ENCODE assay signal across 10 mouse cellular contexts in genomic region chr7:70514666-70515065, GRCm38 (mm10).
A peak's percentile ranks its signal among the peaks of the same experiment; 100 is the strongest.
DNase-seq lines count a peak whose midpoint lies in the region; ATAC-seq and TF ChIP-seq lines count a peak whose summit lies in the region.
"Had no signal": no experiment of that assay in that cellular context is flagged by ENCODE, and none has a peak within 500 bp of the region (broad histone marks: within the 10 kb centered on the region; RNA-seq: fewer than 3 reads in every experiment).

No protein-coding gene starts in this region.

- no peaks in the 10 kb centered on the region for H3K9me3 ChIP-seq in hindbrain, postnatal 0 days (ENCODE audit: low read length)
- H3K9me3 ChIP-seq in hindbrain, embryonic 16.5 days (ENCODE audit: control insufficient read depth, low read length): no peaks in the 10 kb centered on the region
- H3K9me3 ChIP-seq in embryonic facial prominence, embryonic 14.5 days (ENCODE audit: control insufficient read depth, low read length): no peaks in the 10 kb centered on the region
- H3K9me3 ChIP-seq in stomach, embryonic 14.5 days (ENCODE audit: control insufficient read depth, low read depth, low read length): no peaks in the 10 kb centered on the region

- H3K36me3 ChIP-seq in hindbrain, postnatal 0 days (ENCODE audit: insufficient read depth, low read length): no peaks in the 10 kb centered on the region
- no peaks in the 10 kb centered on the region for H3K36me3 ChIP-seq in hindbrain, embryonic 16.5 days (ENCODE audit: control insufficient read depth, insufficient read depth, low read length)
- no peaks in the 10 kb centered on the region for H3K36me3 ChIP-seq in embryonic facial prominence, embryonic 14.5 days (ENCODE audit: control insufficient read depth, insufficient read depth, low read length)
- H3K36me3 ChIP-seq in stomach, embryonic 14.5 days (ENCODE audit: control insufficient read depth, insufficient read depth, low read length): no peaks in the 10 kb centered on the region
- no peaks in the 10 kb centered on the region for H3K36me3 ChIP-seq in thymus, adult 2 months (ENCODE audit: control insufficient read depth, insufficient read depth, low read length)

- no peak overlapping the region for H3K27ac ChIP-seq in hindbrain, postnatal 0 days
- no peak overlapping the region for H3K27ac ChIP-seq in hindbrain, embryonic 16.5 days (ENCODE audit: low read depth, low read length)
- 0 out of 2 replicates have a peak overlapping the region, but pooled peaks have one; percentile 1 for H3K27ac ChIP-seq in embryonic facial prominence, embryonic 14.5 days (replicated peaks; ENCODE audit: low read depth, low read length)
- peak overlapping the region; percentile 64 for H3K27ac ChIP-seq in stomach, embryonic 14.5 days (ENCODE audit: low read length)
- no peak overlapping the region for H3K27ac ChIP-seq in thymus, adult 2 months (ENCODE audit: control insufficient read depth, insufficient read depth, low read length)
- H3K27ac ChIP-seq: layer of hippocampus, adult 2 months had no signal

- WGBS in hindbrain, postnatal 0 days: 26% methylated on average over 6 of the region's 6 CpGs
- 19% methylated on average over 6 of the region's 6 CpGs for WGBS in hindbrain, embryonic 16.5 days
- 4% methylated on average over 6 of the region's 6 CpGs for WGBS in embryonic facial prominence, embryonic 14.5 days
- WGBS in stomach, embryonic 14.5 days: 4% methylated on average over 6 of the region's 6 CpGs
- WGBS in thymus, adult 2 months: 26% methylated on average over 6 of the region's 6 CpGs

- peak; percentile 4 for DNase-seq in hindbrain, postnatal 0 days (ENCODE audit: low spot score)
- DNase-seq in embryonic facial prominence, embryonic 14.5 days (ENCODE audit: low spot score): peak; percentile 85
- peak; percentile 80 to 85 for DNase-seq in kidney, postnatal 36 days
- DNase-seq in thymus, postnatal 10 days (ENCODE audit: low spot score in 2 of 2): no peak
- DNase-seq in thymus, adult 2 months: no peak
- DNase-seq in spleen, adult 12 weeks (ENCODE audit: low spot score): no peak
- DNase-seq: right cerebral cortex, adult 18-20 months had no signal

- H3K27me3 ChIP-seq in hindbrain, postnatal 0 days (ENCODE audit: insufficient read depth, low read length): no peaks in the 10 kb centered on the region
- no peaks in the 10 kb centered on the region for H3K27me3 ChIP-seq in hindbrain, embryonic 16.5 days (replicated peaks; ENCODE audit: control insufficient read depth, insufficient read depth, low read length)
- H3K27me3 ChIP-seq in embryonic facial prominence, embryonic 14.5 days (replicated peaks; ENCODE audit: control insufficient read depth, insufficient read depth, low read length): no peaks in the 10 kb centered on the region
- H3K27me3 ChIP-seq in stomach, embryonic 14.5 days (ENCODE audit: control insufficient read depth, insufficient read depth, low read length): no peaks in the 10 kb centered on the region
- no peaks in the 10 kb centered on the region for H3K27me3 ChIP-seq in thymus, adult 2 months (ENCODE audit: control insufficient read depth, insufficient read depth, low read length)

- ATAC-seq in hindbrain, postnatal 0 days: no peak
- ATAC-seq in hindbrain, embryonic 16.5 days: no peak
- peak; percentile 79; the same call in 1 of the 2 replicates for ATAC-seq in embryonic facial prominence, embryonic 14.5 days (ENCODE audit: low read depth)
- peak; percentile 75 for ATAC-seq in stomach, embryonic 14.5 days (ENCODE audit: insufficient number of reproducible peaks, insufficient read depth, low FRiP score, low read depth)

- no peak overlapping the region for H3K4me2 ChIP-seq in hindbrain, postnatal 0 days (ENCODE audit: low read depth, low read length)
- no peak overlapping the region for H3K4me2 ChIP-seq in hindbrain, embryonic 16.5 days (ENCODE audit: low read length)
- H3K4me2 ChIP-seq in embryonic facial prominence, embryonic 14.5 days (ENCODE audit: low read depth, low read length): peak overlapping the region; percentile 19
- peak overlapping the region; percentile 31 for H3K4me2 ChIP-seq in stomach, embryonic 14.5 days (replicated peaks; ENCODE audit: low read depth, low read length)

- H3K4me3 ChIP-seq in hindbrain, postnatal 0 days (ENCODE audit: low read length): no peak overlapping the region
- H3K4me3 ChIP-seq in hindbrain, embryonic 16.5 days (ENCODE audit: low read length): no peak overlapping the region
- no peak overlapping the region for H3K4me3 ChIP-seq in embryonic facial prominence, embryonic 14.5 days (ENCODE audit: low read depth, low read length)
- no peak overlapping the region for H3K4me3 ChIP-seq in stomach, embryonic 14.5 days (ENCODE audit: low read depth, low read length)
- no peak overlapping the region for H3K4me3 ChIP-seq in thymus, adult 2 months (ENCODE audit: control insufficient read depth, insufficient read depth, low read length)
- H3K4me3 ChIP-seq: layer of hippocampus, adult 2 months had no signal

- H3K9ac ChIP-seq in hindbrain, postnatal 0 days (replicated peaks; ENCODE audit: low read length): no peak overlapping the region
- H3K9ac ChIP-seq in hindbrain, embryonic 16.5 days (ENCODE audit: low read depth, low read length): no peak overlapping the region
- no peak overlapping the region for H3K9ac ChIP-seq in embryonic facial prominence, embryonic 14.5 days (ENCODE audit: low read depth, low read length)
- H3K9ac ChIP-seq in stomach, embryonic 14.5 days (replicated peaks; ENCODE audit: low read depth, low read length): no peak overlapping the region

- no peaks in the 10 kb centered on the region for H3K4me1 ChIP-seq in hindbrain, postnatal 0 days (ENCODE audit: insufficient read depth, low read length)
- peaks cover 3% of the 10 kb centered on the region; the same call in 1 of the 2 replicates for H3K4me1 ChIP-seq in hindbrain, embryonic 16.5 days (ENCODE audit: control insufficient read depth, insufficient read depth, low read depth, low read length)
- H3K4me1 ChIP-seq in embryonic facial prominence, embryonic 14.5 days (ENCODE audit: control insufficient read depth, insufficient read depth, low read length): peaks cover 13% of the 10 kb centered on the region
- peaks cover 18% of the 10 kb centered on the region for H3K4me1 ChIP-seq in stomach, embryonic 14.5 days (ENCODE audit: control insufficient read depth, insufficient read depth, low read length)
- no peaks in the 10 kb centered on the region for H3K4me1 ChIP-seq in thymus, adult 2 months (replicated peaks; ENCODE audit: control insufficient read depth, insufficient read depth, low read length)

- TF ChIP-seq CTCF in hindbrain, postnatal 0 days (IDR thresholded peaks at IDR 0.05; ENCODE audit: low read depth): no peak
- TF ChIP-seq CTCF in thymus, adult 2 months (IDR thresholded peaks at IDR 0.05; ENCODE audit: borderline replicate concordance, control insufficient read depth, extremely low read depth, insufficient read depth, low read length, poor library complexity): no peak

- TF ChIP-seq POLR2A in thymus, adult 2 months (IDR thresholded peaks at IDR 0.05; ENCODE audit: control insufficient read depth, extremely low read depth, insufficient read depth, low read length, poor library complexity): no peak

Comparison
In these comparisons a context has a peak if more than half of its experiments do, and no peak if none do; other contexts are left out.
1. ATAC-seq: peak in embryonic facial prominence, embryonic 14.5 days (single experiment) and stomach, embryonic 14.5 days (single experiment); none in hindbrain, postnatal 0 days (single experiment) and hindbrain, embryonic 16.5 days (single experiment).
2. DNase-seq: peak in hindbrain, postnatal 0 days (single experiment), embryonic facial prominence, embryonic 14.5 days (single experiment) and kidney, postnatal 36 days (2 of 2); none in thymus, postnatal 10 days (0 of 2), thymus, adult 2 months (single experiment) and spleen, adult 12 weeks (single experiment).
3. H3K27ac ChIP-seq: peak in embryonic facial prominence, embryonic 14.5 days (single experiment) and stomach, embryonic 14.5 days (single experiment); none in hindbrain, postnatal 0 days (single experiment), hindbrain, embryonic 16.5 days (single experiment) and thymus, adult 2 months (single experiment).
4. H3K4me2 ChIP-seq: peak in embryonic facial prominence, embryonic 14.5 days (single experiment) and stomach, embryonic 14.5 days (single experiment); none in hindbrain, postnatal 0 days (single experiment) and hindbrain, embryonic 16.5 days (single experiment).